Comparison of ENCODE assay signal across 12 mouse cellular contexts in the genomic region with DNA sequence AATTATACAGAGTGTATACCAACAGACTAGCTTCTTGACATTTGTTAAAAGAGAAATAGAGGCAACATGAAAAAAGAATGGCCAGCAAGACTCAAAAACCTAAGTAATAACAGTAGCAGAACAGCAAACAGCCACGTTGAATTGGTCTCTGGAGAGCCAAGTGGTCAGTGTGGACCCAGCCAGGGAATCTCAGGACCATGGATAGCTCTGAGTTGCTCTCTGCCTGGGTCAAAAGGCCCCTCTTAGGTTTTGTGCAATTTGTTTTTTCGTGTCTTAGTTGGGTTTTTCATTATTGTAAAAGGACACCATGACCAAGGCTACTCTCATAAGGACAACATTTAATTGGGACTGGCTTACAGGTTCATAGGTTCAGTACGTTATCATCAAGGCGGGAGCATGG.
DNase-seq lines count a peak whose midpoint lies in the region; ATAC-seq and TF ChIP-seq lines count a peak whose summit lies in the region.
"Had no signal": no experiment of that assay in that cellular context is flagged by ENCODE, and none has a peak within 500 bp of the region (broad histone marks: within the 10 kb centered on the region; RNA-seq: fewer than 3 reads in every experiment).

No protein-coding gene starts in this region.

- no peak overlapping the region for H3K4me2 ChIP-seq in limb, embryonic 14.5 days (replicated peaks; ENCODE audit: low read depth, low read length, severe bottlenecking)
- no peak overlapping the region for H3K4me2 ChIP-seq in midbrain, embryonic 14.5 days (ENCODE audit: low read length)
- no peak overlapping the region for H3K4me2 ChIP-seq in kidney, embryonic 15.5 days
- H3K4me2 ChIP-seq: limb, embryonic 15.5 days had no signal

- 48% methylated on average over 4 of the region's 4 CpGs for WGBS in limb, embryonic 14.5 days
- WGBS in midbrain, embryonic 14.5 days = 56% methylated on average over 4 of the region's 4 CpGs
- WGBS in kidney, embryonic 15.5 days = 52% methylated on average over 4 of the region's 4 CpGs

- intact Hi-C loops in heart, postnatal 36 days (cut with DNase I) = no loop called here

- no peaks in the 10 kb centered on the region for H3K36me3 ChIP-seq in limb, embryonic 14.5 days (ENCODE audit: control insufficient read depth, insufficient read depth, low read length)
- no peaks in the 10 kb centered on the region for H3K36me3 ChIP-seq in midbrain, embryonic 14.5 days (ENCODE audit: control insufficient read depth, insufficient read depth, low read length)
- no peaks in the 10 kb centered on the region for H3K36me3 ChIP-seq in kidney, embryonic 15.5 days
- H3K36me3 ChIP-seq: limb, embryonic 15.5 days had no signal

- no peak overlapping the region for H3K27ac ChIP-seq in limb, embryonic 14.5 days (replicated peaks; ENCODE audit: low read depth, low read length)
- H3K27ac ChIP-seq in midbrain, embryonic 14.5 days (replicated peaks; ENCODE audit: low read depth, low read length) = no peak overlapping the region
- H3K27ac ChIP-seq in kidney, embryonic 15.5 days = no peak overlapping the region
- H3K27ac ChIP-seq: limb, embryonic 15.5 days had no signal

- H3K9ac ChIP-seq in limb, embryonic 14.5 days (ENCODE audit: low read depth, low read length, severe bottlenecking) = no peak overlapping the region
- no peak overlapping the region for H3K9ac ChIP-seq in midbrain, embryonic 14.5 days (replicated peaks; ENCODE audit: low read length)
- H3K9ac ChIP-seq in kidney, embryonic 15.5 days = no peak overlapping the region
- H3K9ac ChIP-seq: limb, embryonic 15.5 days had no signal

- H3K9me3 ChIP-seq in limb, embryonic 14.5 days (ENCODE audit: control insufficient read depth, low read length) = no peaks in the 10 kb centered on the region
- no peaks in the 10 kb centered on the region for H3K9me3 ChIP-seq in midbrain, embryonic 14.5 days (ENCODE audit: control insufficient read depth, low read length)
- H3K9me3 ChIP-seq in kidney, embryonic 15.5 days (replicated peaks) = no peaks in the 10 kb centered on the region
- H3K9me3 ChIP-seq: limb, embryonic 15.5 days had no signal

- H3K4me3 ChIP-seq in limb, embryonic 14.5 days (replicated peaks; ENCODE audit: low read length) = no peak overlapping the region
- no peak overlapping the region for H3K4me3 ChIP-seq in midbrain, embryonic 14.5 days (replicated peaks; ENCODE audit: low read depth, low read length)
- no peak overlapping the region for H3K4me3 ChIP-seq in kidney, embryonic 15.5 days (replicated peaks)
- H3K4me3 ChIP-seq: limb, embryonic 15.5 days had no signal

- TF ChIP-seq POLR2A in limb, embryonic 14.5 days (IDR thresholded peaks at IDR 0.05; ENCODE audit: borderline replicate concordance, extremely low read depth, insufficient read depth, insufficient read length) = no peak

- no peaks in the 10 kb centered on the region for H3K27me3 ChIP-seq in limb, embryonic 14.5 days (ENCODE audit: control insufficient read depth, insufficient read depth, low read length)
- no peaks in the 10 kb centered on the region for H3K27me3 ChIP-seq in midbrain, embryonic 14.5 days (ENCODE audit: control insufficient read depth, insufficient read depth, low read length)
- no peaks in the 10 kb centered on the region for H3K27me3 ChIP-seq in kidney, embryonic 15.5 days
- H3K27me3 ChIP-seq: limb, embryonic 15.5 days had no signal

- DNase-seq in adrenal gland, postnatal 14 days = peak; percentile 37
- DNase-seq in adrenal gland, postnatal 25 days = no peak
- DNase-seq in 416B (ENCODE audit: low read depth) = peak; percentile 50
- DNase-seq in embryo, embryonic 11.5 days (ENCODE audit: low read depth, low spot score) = peak; percentile 36
- peak; percentile 49 for DNase-seq in limb, embryonic 14.5 days (ENCODE audit: low spot score)
- DNase-seq in heart, postnatal 36 days = no peak
- DNase-seq in midbrain, embryonic 14.5 days = no peak
- DNase-seq: B cell, adult 2 months; cerebellum, adult 18-20 months; lung, adult 2 months had no signal

- peaks cover 2% of the 10 kb centered on the region for H3K4me1 ChIP-seq in limb, embryonic 14.5 days (ENCODE audit: control insufficient read depth, insufficient read depth, low read length)
- H3K4me1 ChIP-seq in midbrain, embryonic 14.5 days (ENCODE audit: control insufficient read depth, insufficient read depth, low read length) = no peaks in the 10 kb centered on the region
- no peaks in the 10 kb centered on the region for H3K4me1 ChIP-seq in kidney, embryonic 15.5 days

- ATAC-seq in limb, embryonic 14.5 days (ENCODE audit: low FRiP score, low read depth) = no peak
- no peak for ATAC-seq in midbrain, embryonic 14.5 days (ENCODE audit: low FRiP score, low TSS enrichment)
- no peak for ATAC-seq in kidney, embryonic 15.5 days (replicated peaks; ENCODE audit: low FRiP score)

Comparison
In these comparisons a context has a peak if more than half of its experiments do, and no peak if none do; other contexts are left out.
1. DNase-seq: peak in adrenal gland, postnatal 14 days (single experiment), 416B (single experiment), embryo, embryonic 11.5 days (single experiment) and limb, embryonic 14.5 days (single experiment); none in adrenal gland, postnatal 25 days (single experiment), heart, postnatal 36 days (0 of 2) and midbrain, embryonic 14.5 days (single experiment).